Mouse (Mus musculus) monocyte, adult 2 months (primary cell): ENCODE results near the gene Scin.

ENCODE experiments used
- DNase-seq, 2 experiments: peaks; one replicate each; pipeline ENCODE4 v3.0.0; 2022; ENCODE audit warnings: low spot score in 2 of 2, low read depth in 1 of 2

The Scin gene

DNA sequence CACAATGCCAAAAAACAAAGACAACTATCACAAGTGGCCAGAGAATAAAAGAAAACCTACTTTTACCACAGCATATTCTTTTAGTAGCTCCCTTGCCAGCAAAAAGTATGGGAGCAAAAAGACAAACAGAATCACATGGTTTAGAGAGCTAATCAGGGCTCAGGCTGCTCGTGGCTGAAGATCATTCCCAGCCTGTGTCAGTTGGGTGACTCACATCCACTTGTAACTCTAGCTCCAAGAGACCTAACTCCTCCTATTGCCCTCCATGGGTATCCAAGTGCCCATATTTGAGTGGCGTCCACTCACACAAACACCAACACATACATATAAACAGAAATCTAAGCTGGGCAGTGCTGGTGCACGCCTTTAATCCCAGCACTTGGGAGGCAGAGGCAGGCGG lies 104.8 kb downstream of the Scin start:
- no peak for DNase-seq

DNA sequence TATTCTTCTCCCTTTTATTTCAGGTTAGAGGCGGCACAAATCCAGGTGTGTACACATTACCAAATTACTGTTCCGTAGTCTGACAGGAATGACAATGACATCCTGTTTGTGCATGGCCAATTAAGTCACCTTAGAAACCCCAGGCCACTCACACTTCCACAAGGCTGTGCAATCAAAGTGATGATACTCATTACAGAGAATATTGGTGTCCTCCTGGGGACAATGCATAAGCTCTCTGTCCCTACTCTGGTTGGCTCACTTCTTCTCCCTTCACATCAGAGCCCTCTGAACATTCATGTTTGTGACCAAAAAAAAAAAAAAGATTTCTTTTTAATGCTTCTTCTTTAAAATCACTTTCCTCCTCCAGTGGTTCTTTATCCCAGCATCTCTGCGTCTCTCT lies 106.2 kb downstream of the Scin start:
- no peak for DNase-seq

- no peak for DNase-seq
Measured at GRCm38 (mm10) chr12:40027444-40027843, 106.6 kb downstream of the Scin start.

DNA sequence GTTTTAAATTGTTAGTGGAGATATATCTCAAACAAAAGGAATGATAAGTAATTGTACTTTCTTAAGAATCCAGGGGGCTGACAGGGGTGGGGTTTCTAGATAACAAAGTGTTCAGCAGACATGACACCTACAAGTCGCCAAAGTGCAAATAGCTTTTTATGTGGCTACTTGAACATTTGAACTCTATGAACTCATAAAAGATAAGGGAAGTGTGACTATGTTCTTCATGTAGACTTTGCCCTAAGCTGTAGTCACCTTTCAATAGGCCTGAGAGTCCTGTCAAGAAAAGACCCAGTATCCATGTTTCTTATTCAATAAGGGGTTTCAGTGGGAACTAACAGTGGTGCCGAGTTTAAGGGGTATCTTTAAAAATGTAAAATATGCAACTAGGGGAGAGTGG lies 110.1 kb downstream of the Scin start:
- DNase-seq, result no peak

- no peak for DNase-seq
Measured at GRCm38 (mm10) chr12:40023014-40023642, 110.9 kb downstream of the Scin start.

DNA sequence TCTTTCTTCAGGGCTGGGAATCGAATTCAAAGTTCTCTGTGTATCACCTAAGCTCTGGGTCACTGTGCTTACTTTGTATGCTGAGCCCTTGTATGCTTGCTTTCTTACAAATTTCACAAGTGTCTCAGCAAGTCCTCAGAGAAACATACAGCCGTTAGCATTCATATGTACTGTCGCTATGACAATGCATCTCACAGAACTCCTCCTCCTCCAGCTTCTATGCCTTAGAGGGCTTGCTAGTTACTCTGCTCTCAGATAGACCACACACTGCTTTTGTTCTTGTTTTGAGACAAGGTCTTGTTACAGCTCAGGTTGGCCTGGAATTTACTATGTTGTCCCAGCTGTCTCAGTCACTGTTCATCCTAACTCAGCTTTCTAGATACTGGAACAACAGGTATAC lies 111.7 kb downstream of the Scin start:
- DNase-seq, result no peak

GRCm38 (mm10) chr12:40017955-40018505 lies 116.0 kb downstream of the Scin start:
- no peak for DNase-seq

- peak in 1 of 2 experiments; percentile 6 for DNase-seq
Measured at GRCm38 (mm10) chr12:40016648-40017460, 117.2 kb downstream of the Scin start.

DNA sequence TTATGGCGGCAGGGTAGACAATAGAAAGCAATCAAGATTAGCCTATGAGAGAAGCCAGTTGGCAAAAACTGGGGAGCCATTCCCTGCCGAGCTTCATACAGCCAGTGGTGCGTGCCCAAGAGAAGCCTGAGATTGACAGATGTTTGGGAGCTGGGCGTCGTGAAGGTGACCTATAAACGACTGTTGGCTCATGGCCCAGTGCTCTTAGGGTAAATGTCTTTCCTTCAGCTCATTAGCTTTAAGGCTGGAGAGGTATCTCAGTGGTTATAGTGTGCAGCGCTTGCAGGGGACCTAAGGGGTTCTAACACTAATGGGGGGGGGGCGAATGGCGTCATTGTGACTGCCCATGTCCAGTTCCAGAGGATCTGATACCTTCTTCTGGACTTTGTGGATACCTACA lies 118.0 kb downstream of the Scin start:
- DNase-seq, result no peak

DNA sequence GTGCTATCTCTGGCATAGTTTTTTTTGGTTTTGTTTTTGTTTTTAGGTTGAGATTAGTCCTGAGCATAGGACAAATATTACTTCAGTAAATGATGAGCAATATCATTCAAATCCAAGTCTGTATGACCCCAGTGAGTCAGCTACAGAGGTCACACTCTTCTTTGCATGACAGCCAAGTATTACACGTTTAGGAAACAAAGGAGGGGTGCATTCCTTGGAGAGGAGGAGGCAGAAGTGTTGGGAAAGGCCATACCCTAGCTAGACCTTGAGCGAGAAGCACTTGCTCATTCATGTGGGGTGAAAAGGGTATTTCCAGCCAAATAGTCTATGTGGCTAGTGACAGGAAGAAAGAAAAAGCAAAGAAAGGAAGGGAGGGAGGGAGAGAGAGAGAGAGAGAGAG lies 124.2 kb downstream of the Scin start:
- DNase-seq, result no peak
